Mouse (Mus musculus): ENCODE results near the gene Psme3. TPM values are rescaled to one million over a fixed set of nuclear protein-coding genes. Genes with fewer than 3 reads are reported as not detected.

Gene Psme3
- total RNA-seq (2022), result 10 to 100 TPM; 59.5 to 80.8 (median 69.4) TPM

DNA sequence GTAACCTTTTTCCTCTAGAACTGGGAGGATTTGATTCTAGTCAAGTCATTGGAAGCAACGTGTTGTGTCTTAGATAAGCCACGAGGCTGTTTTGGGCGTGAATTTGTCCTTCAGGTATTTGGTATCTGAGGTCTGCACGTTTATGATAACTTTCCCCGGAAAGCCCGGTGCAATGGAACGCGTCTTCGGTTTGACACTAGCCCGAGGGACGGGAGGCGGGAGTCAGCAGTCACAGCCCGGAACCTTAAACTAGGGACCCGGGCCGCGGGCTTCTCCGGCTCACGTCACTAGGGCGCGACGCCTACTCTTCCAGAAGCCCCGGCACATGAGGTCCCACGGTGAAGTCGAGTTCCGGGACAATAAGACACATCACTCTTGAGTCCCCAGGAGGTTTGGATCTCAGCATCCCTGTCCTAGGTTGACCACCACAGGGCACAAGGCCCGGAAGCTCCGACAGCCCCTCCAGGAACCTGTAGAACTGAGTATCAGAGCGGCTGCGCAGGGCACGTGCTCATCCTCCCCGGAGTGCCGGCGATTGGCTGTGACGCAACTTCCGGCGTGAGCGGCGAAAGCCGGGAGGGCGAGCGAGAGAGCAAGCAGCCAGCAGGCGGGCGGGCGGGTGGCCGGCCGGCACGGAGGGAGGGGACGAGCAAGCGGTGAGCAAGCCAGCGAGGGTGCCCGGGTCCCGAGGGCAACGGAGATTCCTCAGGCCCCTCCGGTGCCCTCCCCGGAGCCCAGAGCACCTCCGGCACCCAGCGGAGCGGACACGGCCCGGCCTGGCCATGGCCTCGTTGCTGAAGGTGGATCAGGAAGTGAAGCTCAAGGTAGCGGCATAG is at the start of gene Psme3:
TSS of gene Psme3 (plus strand) at position 549 of the 836 bp plus-strand sequence.
- peak; percentile 82 to 83 for DNase-seq (ENCODE audit: low spot score in 2 of 2)

DNA sequence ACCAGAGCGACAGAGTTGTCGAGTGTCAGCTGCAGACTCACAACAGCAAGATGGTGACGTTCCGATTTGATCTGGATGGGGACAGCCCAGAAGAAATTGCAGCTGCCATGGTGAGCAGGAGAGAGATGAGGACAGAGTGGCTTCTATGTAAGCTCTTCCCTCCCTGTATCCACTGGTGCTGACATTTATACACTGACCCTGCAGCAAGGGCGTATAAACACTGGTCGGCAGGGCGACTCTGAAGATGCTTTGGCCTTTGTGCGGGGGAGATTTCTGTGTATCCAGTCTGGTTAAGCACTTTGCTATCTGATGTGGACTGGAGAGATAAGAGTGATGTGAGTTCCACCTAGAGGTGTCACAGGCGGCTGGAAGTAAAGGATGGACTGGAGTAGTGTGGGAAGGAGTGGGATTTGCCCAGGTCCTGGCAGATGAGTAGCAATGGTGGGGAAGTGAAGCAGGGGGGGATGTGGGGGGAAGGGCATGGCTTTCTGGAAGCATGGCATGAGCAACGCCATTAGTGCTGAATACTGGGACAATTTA is 46.4 kb upstream of the Psme3 start:
- no peak for DNase-seq (ENCODE audit: low spot score in 2 of 2)

DNA sequence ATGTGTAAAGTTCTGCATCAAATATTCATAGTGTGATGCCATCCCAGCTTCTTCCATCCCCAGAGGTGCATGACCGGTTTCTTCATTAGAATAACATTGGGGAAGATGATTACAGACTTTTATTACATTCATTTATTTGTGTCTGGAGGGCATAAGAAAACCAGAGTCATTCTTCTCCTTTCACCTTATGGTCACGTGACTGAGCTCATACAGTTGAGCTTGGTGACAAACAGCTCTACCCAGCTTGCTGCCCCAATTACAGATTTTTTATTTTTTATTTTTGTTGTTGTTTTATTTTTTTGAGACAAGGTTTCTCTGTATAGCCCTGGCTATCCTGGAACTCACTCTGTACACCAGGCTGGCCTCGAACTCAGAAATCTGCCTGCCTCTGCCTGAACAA is 43.6 kb upstream of the Psme3 start:
- DNase-seq (ENCODE audit: low spot score in 2 of 2), result no peak

DNA sequence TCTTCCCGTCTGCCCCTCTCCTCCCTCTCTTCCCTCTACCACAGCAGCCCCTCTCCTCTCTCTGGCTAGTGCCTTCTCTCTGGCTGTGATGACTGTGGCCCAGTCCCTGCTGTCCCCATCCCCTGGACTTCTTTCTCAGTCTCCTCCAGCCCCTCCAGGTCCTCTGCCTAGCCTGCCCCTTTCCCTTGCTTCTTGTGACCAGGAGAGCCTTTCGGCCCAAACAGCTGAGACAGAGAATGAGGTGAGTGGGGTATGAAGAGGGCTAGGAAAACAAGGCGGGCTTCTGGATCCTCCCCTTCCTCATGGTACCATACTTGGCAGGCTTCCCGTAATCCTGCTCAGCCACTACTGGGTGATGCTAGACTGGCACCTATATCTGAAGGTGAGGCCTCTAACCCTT is 40.7 kb upstream of the Psme3 start:
- no peak for DNase-seq (ENCODE audit: low spot score in 2 of 2)

DNA sequence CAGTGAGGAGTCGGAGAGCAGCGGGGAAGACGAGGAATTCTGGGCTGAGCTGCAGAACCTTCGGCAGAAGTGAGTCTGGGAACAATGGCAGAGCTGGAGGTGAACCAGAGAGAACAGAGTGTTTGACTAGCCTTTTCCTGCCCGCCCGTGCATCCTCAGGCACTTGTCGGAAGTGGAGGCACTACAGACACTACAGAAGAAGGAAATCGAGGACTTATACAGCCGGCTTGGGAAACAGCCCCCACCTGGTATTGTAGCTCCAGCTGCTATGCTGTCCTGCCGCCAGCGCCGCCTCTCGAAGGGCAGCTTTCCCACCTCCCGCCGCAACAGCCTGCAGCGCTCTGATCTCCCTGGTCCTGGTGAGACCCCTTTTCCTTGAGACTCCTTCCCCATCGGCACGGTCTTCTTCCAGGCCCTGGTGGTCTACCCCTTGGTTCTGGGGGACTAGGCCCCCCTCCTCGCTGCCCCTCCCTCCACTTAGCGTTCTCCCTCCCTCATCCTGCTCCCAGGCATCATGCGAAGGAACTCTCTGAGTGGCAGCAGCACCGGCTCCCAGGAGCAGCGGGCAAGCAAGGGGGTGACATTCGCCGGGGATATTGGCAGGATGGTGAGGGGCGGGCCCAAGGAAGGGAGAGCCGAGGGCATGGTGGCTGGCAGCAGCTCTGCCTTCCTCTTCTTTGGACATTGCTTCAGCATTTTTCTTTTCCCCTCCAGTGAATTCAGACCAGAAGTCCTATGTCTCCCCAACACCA is 39.5 kb upstream of the Psme3 start:
- no peak for DNase-seq (ENCODE audit: low spot score in 2 of 2)

DNA sequence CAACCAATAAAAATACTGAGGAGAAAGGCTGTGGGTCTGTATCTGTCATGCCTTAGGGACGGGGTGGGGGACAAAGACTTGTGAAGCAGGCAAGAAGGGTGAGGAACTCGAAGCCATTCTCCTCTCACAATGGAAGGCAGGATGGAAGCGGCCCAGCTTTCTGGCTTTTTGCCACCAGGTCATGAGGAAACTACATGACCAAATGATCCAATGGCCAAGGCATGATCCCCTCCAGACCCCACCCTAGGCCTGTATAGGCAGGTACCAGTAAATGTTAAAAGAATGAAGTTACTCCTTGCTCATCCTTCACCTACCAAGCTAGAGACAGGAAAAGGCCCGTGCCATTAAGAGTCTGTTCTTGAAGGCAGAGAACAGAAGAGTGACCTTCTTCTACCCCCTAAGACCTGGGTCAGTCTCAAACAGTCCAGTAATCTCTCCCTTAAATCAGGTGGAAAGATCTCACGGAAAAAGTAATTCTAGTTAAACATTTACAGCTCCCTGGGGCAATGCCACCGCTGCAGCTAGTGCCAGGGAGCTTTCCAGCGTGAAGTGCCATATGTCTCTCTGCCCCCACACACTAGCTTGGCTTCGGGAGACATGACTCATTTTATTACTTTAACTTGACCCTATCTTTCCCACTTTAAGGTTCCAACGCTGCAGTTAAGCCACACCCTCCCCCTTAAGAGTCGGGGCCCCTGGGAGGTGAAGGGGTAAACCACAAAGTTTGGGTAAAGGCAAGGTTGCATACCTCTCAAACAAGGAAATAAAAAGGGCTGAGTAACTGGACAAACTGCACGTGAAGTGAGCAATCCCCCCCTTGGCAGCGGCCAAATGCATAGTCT is 38.4 kb upstream of the Psme3 start:
- no peak for DNase-seq (ENCODE audit: low spot score in 2 of 2)

DNA sequence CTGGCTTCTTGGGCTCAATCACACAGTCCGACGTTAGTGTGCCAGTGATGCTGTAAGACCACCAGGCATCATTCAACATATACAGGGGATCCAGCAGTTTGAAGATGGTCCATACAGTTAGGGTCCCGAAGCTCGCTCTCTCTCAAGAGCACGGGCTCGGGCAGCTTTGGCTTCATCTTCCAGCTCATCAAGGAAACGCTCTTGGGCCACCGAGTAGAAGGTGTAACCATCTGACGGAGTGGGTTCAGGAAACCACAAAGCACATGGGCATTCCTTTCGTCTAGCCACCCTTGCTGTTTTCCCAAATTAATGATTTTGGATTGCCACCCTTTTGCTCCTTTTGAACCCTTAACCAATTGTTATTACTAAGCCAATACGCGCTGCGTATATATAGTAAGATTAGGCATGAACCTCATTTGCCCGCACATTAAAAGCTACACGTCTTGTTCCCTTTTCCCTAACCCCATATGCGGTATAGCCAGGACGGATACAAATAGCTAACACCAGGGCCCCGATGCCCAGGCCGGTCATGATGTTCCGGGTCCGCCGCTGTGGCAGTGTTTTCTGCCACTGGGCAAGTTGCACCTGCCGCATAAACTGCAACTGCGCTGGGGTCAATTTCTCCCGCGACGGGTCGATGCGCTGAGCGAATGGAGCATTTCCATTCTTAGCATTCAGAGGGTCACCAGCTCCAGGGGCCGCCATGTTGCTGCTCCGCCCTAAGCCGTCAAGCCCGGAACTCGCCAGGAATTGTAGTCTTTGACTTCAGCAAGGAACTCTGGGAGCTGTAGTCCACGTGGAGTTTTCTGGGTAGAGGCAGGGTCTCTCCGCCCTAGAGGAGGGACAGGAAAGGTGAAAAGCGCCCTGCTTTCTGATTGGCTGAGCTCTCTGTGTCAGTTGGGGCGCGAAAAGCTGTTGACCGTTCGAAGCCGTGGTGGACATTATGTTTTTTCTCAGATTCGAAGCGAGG is 37.5 kb upstream of the Psme3 start, which contains the start of the genes Cntd1 and Coa3:
TSS of gene Cntd1 (plus strand) at position 790 of the 970 bp plus-strand sequence.
TSS of gene Coa3 (minus strand) at position 892 of the 970 bp plus-strand sequence.
- DNase-seq (ENCODE audit: low spot score in 2 of 2), result peak; percentile 49 to 67

DNA sequence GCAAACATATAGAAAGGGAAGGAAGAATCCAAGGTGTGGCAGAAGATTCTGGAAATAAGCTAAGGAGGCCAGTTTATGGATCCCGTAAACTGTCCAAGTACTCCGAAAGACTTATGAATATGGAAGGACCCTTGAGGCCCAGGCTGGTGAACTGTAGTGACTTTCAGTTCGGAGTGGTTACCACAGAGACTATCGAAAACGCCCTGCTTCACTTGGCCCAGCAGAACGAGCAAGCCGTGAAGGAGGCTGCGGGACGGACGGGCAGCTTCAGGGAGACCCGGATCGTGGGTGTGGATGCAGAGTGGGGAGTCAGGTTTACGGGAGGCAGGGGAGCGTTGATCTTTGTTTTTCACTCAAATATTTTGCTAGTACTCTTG is 36.8 kb upstream of the Psme3 start:
- no peak for DNase-seq (ENCODE audit: low spot score in 2 of 2)

DNA sequence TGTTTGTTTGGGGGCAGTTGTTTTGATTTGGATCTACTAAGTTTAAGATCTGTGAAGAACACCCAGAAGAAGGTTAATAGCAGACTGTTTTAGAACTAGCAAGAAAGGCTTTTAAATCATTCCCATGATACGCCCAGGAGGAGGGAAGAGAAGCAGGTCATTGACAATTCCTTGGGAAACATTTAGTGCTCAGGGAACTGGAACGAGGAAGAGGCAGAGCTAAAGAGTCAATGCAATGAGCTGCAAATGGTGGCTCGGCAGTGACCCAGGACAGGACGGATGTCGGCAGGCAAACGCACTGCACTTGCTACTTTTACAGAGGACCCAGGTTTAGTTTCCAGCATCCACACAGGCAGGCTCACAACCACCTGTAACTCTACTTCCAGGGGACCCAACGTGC is 35.2 kb upstream of the Psme3 start:
- no peak for DNase-seq (ENCODE audit: low spot score in 2 of 2)

DNA sequence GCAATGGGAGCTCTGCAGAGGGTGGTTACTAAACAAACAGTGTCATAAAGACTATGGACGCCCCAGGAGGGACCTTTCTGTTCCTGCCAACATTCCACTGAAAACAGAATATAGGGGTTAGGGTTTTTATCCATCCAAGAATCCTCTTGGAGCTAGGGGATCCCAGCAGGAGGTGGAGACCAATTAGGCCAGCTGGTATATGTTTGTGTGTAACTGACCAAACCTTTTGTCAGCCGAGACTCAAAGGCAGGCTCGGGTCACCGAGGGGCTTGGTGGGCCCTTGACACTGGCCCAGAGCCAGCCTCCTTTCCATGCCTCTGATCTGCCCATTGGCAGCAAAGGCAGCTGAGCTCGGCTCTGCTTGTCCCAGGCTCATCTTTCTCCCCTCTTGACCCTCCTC is 33.1 kb upstream of the Psme3 start:
- DNase-seq (ENCODE audit: low spot score in 2 of 2), result no peak

DNA sequence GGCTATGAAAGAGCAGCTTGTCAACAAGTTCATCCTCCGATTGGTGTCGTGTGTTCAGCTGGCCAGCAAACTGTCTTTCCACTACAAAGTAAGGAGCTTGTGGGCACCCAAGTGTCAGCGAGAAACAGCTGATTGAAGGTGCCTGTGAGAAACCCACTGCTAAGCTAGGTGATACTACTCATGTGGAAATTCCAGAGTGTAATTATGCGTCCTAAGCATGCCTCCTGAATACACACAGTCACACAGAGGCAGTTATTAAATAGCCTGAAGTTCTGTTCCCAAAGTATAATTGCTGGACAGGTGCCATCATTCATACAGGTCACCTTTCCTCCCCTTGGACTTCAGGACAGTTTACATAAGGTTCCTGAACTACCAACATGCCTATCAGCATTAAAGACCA is 32.2 kb upstream of the Psme3 start:
- DNase-seq (ENCODE audit: low spot score in 2 of 2), result no peak

DNA sequence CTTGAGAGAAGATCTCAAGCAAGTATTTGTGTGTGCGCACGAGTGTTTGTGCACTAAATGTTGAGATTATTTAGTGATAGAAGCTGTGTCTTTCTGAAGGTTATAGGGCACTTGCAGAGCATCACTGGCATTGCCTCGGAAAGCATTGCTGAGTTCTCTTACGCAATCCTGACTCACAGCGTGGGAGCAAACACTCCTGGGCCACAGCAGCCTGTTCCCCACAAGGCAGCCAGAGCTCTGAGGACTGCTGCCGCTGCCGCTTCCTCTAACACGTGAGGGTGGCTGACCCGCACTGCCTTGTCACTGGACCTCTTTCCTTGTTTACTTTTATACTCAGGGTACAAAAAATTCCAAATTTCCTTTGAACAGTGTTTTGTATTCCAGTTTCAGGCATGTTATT is 28.7 kb upstream of the Psme3 start:
- DNase-seq (ENCODE audit: low spot score in 2 of 2), result no peak

DNA sequence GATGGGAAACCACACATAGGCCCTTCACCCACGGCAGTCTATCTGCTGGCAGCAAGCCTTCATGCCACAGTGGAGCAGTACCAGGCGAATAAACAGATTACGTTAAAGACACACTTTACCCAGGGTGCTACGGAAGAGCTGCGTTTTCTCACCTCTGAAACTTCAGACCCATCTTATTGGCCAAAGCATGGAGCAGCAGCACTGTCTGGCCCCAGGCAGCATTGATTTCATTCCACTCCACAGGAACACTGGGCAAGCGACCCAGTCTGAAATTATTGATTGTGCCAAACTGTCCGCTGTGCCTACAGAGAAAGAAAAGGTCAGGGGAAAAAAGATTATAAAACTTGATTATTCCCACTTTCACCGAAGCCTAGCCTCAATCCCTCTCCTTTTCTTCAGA is 24.8 kb upstream of the Psme3 start:
- DNase-seq (ENCODE audit: low spot score in 2 of 2), result no peak

DNA sequence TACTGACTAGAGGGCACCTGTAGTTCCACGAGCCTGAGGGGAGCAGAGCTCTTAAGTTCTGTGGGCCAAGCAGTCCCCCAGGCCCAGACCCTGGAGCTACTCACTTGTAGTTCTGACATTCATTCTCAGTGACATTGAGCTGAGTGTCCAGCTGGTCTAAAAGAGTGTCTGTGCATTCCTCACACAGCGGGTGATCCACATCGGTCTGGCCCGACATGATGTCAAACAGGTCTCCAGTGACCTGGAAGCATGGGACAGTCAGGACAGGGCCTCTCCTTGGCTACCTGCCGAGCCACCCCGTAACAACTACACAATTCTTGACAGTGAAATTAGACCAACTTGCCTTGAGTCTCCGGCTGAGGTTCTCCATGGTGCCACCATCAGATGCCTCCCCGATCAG is 20.8 kb upstream of the Psme3 start:
- no peak for DNase-seq (ENCODE audit: low spot score in 2 of 2)

DNA sequence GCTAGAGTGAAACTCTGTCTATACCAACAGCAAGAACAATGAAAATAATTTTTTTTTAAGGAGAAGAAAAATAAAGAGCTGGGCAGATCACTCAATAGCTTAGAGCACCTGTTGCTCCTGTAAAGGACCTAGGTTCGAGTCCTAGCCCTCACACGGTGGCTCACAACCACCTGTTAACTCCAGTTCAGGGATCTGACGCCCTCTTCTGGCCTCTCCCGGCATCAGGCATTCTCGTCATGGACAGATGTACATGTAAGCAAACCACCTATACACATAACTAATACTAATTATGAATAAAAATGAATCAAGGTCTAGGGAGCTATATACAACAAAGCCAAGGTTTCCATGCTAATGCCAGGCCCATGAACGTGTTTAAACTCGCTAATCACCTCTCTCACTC is 15.1 kb upstream of the Psme3 start:
- no peak for DNase-seq (ENCODE audit: low spot score in 2 of 2)

DNA sequence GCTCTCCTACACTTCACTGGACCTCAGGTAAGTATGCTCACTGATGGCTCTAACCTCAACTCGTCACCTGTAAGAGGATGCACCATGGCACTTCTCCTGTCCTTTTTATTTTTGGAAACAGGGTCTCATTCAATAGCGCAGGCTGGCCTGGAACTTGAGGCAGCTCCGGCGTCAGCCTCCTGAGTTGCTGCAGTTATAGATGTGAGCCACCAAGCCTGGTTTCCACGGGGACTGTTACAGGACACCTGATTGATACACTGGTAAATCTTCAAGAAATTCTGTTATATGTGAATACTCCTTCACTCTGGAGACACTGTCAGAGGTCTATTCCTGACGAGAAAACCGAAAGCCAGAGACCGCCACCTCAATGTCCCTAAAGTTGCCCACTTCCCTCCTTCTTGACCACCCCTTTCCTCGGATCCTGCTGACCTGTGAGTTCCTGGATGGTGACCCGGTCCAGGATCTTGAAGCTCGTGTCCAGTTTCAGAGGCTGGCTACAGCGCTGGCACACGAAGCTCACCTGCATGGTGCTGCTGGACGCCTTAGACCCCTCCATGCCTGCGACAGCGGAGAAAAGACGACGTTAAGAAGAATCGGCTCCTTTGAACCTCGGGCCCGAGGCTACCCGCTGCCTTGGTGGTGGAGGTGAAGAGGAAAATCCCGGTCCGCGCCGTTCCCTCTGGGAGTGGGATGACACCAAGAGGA is 14.6 kb upstream of the Psme3 start:
- DNase-seq (ENCODE audit: low spot score in 2 of 2), result no peak

DNA sequence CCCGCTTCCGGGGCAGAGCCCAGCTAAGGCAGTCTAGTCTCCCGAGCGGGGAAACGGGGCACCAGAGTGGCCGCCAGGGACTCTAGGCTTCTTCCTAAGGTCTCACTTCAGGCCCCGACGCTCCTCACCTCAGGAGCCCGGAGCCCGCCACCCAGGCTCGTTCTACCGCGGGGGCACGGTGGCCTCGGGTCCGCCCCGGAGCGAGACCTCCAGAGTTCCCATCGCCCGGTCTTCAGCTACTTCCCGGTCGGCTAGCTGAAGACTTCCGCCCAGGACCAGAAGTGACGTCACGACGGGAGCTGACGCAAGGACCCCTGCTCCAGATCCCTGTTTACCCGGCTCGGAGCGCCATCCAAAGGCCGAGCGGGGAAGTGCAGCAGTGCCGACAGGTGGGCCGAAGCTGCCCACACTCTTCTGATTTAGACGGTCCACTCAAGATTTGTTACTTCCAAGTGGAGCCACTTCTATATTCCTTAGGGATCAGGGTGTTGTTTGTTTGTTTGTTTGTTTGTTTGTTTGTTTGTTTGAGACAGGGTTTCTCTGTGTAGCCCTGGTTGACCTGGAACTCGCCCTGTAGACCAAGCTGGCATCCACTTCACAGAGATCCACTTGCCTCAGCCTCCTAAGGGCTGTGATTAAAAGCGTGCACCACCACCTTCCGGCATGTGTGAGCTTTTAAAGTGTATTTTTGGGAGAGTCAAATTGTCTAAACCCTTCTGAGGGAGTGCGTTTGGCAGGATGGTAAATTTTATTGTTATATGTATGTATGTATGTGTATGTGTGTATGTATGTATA is 13.8 kb upstream of the Psme3 start, which contains the start of gene Becn1:
TSS of gene Becn1 (minus strand) at position 283 of the 795 bp plus-strand sequence.
- peak; percentile 92 for DNase-seq (ENCODE audit: low spot score in 2 of 2)

DNA sequence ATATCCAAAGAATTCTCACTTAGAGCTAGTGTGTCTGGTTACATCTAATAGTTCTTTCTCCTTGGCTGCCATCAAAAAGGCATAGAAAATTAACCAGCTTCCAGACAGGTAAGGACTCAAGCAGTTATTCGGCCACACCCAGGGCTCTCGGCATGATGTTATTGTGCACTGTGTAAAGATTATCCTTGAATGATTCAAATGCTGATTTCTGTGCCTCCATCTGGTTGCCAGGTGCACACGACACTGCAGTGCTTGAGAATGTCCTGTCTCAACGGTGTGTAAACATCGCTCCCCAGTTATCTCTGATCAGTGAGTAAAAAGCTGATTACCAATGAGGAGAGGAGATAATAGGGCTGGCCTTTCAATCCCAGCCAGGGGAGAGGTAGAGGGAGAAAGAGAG is 8.3 kb upstream of the Psme3 start:
- DNase-seq (ENCODE audit: low spot score in 2 of 2), result no peak

DNA sequence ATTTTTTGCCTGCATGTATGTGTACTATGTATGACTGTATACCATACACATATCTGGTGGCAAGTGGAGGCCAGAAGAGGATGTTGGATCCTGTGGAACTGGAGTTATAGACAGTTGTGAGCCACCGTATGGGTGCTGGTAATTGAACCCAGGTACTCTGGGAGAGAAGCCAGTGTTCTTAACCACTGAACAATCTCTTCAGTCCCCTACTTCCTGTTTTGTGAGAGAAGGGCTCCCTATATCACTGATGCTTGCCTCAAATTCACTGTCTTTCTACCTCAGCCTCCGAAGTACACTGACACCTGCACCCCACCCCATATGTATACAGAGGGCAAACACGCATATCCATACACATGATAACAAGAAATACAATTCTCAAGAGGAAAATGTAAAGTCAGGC is 4.9 kb upstream of the Psme3 start:
- DNase-seq (ENCODE audit: low spot score in 2 of 2), result no peak

Measured in gastrocnemius, adult 8-10 months (tissue).